Mouse (Mus musculus) testis, postnatal 14 days (tissue): ENCODE data around the gene Epb41.

Experiments
- DNase-seq: peaks from one replicate; pipeline ENCODE4 v3.0.0; 2021; ENCODE audit warnings: low spot score

Epb41 gene

GRCm38 (mm10) chr4:131920141-131920594, 155.0 kb downstream of the Epb41 start:
- peak; percentile 38 for DNase-seq

GRCm38 (mm10) chr4:131919506-131920140, 155.5 kb downstream of the Epb41 start:
- no peak for DNase-seq

GRCm38 (mm10) chr4:131918711-131919500, 156.2 kb downstream of the Epb41 start:
- DNase-seq = no peak

DNA sequence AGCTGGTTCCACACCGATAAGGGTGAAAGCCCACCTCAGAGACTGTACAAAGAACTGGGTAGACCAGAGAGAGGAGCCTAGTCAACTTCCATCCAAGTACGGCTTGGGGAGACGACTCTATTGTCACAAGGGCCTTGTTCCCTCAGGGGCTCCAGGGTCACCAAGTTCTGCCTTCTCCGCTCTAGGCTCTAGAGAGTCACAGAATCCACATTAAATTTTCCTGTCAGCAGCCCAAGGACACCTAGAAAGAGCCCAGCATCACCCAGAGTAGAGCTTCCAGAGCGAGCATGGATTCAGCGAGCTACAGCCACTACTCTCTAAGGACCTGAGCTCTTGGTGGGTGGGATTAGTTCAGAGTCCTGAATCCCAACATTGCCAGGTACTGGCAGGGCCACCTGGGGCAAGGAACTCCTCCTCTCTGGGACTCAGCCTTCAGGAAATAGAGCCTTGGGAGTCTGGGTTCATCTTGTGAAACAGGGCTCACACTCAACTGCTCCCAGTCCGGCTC, 157.0 kb downstream of the Epb41 start:
- DNase-seq = no peak

DNA sequence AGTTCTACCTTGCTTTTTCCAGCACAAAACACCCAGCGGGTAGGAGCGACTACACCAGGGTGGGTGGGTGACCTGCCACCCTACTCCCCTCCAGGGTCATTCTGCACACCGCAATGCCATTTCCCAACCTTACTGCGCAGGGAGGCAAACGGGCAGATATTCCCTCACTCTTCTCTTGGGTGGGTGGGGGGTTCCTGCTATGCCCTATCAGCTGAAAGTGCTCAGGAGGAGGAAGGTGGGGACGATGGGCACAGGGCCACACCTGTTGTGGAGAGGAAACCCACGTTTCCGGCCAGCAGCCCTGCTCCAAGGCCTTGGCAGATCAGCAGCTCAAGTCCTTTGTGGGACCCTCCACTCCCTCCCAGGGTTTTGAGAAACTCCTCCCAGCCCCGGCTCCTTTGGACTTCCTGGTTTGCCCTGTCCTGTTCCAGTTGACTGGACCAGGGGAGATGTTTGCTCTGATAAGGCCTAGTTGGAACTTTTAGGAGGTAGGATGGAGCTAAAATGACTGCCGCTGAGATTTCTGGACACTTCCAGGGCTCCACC, 158.0 kb downstream of the Epb41 start:
- DNase-seq = no peak

DNA sequence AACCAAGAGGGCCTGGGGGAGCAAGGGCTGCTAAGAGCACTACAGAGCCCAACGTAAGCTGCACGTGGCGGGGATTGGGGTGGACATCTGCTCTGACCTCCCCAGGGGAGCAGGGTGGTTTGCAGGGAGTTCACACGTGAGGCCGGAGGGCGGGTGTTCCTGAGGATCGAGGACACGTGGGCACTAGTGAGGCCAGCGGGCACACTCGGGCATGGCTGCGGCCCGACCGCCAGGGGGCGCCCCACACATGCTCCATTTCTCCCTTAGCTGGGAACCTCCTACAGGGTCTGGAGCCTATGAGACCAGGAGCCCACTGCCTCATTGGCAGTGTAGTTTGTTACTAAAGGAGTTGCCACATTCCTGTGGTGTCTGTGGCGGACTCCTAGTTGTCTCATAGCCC, 158.7 kb downstream of the Epb41 start:
- DNase-seq = peak; percentile 87

GRCm38 (mm10) chr4:131915821-131916328, 159.2 kb downstream of the Epb41 start:
- DNase-seq = no peak

- DNase-seq = no peak
Observed at GRCm38 (mm10) chr4:131914891-131915469, 160.1 kb downstream of the Epb41 start.

DNA sequence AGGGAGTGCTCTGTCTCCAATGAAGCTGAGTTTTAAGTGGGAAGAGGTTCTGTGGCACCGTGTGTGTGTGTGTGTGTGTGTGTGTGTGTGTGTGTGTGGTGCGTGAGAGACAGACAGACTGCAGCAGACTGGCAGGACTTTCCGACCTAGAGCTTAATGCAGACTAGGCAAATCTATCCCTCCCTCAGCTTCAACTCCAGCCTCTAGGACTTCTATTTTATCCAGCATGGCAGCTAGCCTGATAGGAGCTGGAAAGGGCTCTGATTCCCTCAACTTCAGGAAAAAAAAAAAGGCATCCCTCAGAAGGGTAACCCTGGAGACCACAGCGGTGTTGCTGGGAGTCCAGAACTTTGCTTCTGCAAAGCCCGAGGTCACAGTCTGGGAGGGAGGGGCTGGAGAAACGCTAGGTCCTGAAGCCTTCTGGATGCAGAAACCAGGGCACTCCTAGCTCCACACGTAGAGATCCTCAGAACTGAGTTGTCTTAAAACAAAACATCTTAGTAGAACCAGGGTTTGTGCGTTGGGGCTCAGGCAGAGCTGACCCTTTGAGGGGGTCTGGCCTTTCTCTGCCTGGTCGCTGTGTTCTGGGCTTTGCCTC, 161.0 kb downstream of the Epb41 start:
- no peak for DNase-seq

- DNase-seq = no peak
Observed at GRCm38 (mm10) chr4:131913526-131913925, 161.6 kb downstream of the Epb41 start.

- no peak for DNase-seq
Observed at GRCm38 (mm10) chr4:131911521-131911920, 163.6 kb downstream of the Epb41 start.

- DNase-seq = no peak
Observed at GRCm38 (mm10) chr4:131910237-131910994, 164.7 kb downstream of the Epb41 start.

DNA sequence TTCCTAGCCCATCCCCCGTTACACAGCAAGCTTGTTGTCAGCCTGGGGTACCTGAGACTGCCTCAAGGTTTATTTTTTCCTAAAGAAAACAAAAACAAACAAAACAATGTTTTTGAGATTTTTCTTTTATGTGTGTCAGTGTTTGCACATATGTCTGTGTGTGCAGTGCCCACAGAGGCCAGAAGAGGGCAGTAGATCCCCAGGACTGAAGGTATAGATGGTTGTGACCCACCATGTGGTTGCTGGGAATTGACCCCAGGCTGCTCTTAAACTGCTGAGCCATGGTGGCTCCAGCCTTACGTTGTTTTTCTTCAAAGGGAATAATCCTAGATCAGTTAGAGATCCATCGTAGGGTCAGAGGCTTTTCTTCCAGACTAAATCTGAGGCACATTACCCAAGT, 167.2 kb downstream of the Epb41 start:
- no peak for DNase-seq

DNA sequence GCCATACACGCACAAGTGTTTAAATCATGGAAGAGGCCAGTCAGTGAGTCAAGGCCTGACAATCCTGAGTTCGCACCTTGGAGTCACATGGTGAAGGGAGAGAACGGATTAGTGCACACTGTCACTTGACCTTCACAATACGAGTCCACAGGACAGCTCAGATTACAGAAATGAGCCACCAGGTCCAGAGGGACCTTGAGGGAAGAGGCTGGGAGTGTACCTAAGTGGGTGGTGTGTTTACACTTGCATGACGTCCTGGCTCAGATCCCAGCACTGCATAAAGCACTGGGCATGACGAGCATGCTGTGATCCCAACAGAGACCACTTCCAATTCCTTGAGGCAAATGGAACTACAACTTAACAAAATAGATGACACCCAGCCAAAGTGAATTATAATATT, 168.7 kb downstream of the Epb41 start:
- DNase-seq = no peak

- DNase-seq = no peak
Observed at GRCm38 (mm10) chr4:131904478-131904877, 170.6 kb downstream of the Epb41 start.

- DNase-seq = no peak
Observed at GRCm38 (mm10) chr4:131901090-131901489, 174.0 kb downstream of the Epb41 start.

GRCm38 (mm10) chr4:131899180-131899554, 176.0 kb downstream of the Epb41 start:
- no peak for DNase-seq

GRCm38 (mm10) chr4:131898503-131899179, 176.5 kb downstream of the Epb41 start:
- no peak for DNase-seq

DNA sequence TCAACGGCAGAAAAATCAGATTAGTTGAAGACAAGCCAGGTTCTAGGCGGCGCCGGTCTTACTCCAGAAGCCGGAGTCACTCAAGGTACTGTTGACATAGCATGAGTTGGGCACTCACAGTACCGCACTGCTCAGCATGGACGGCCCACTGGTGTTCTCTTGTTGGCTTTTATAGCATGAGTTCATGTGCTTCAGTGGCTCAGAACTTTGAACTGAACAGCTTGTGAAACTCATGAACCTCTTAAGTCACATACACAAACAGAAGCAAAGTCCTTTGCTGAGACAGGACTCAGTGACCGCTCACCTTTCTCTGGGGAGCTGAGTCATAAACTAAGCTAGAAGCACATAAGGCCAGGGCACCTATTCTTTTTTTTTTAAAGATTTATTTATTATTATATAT, 177.3 kb downstream of the Epb41 start:
- DNase-seq = no peak

GRCm38 (mm10) chr4:131897109-131897508, 178.0 kb downstream of the Epb41 start:
- DNase-seq = no peak

- DNase-seq = no peak
Observed at GRCm38 (mm10) chr4:131890692-131891091, 184.4 kb downstream of the Epb41 start.
